Mouse (Mus musculus) testis, adult 2 months (tissue): Measurements from ENCODE around the gene Rad51b.

Experiments used
- CTCF ChIP-seq: fragments of 200-500 bp; IDR thresholded peaks from 2 replicates; pipeline ENCODE4 v1.5.1; 2012; ENCODE audit warnings: low read depth, mild to moderate bottlenecking, inconsistent platforms, low read length, moderate library complexity; ENCODE audit not compliant: control insufficient read depth, insufficient read depth, insufficient replicate concordance
- POLR2A ChIP-seq: fragments of 200-500 bp; IDR thresholded peaks from 2 replicates; pipeline ENCODE4 v1.6.1; 2012; ENCODE audit warnings: low read depth, mild to moderate bottlenecking, inconsistent platforms, low read length, moderate library complexity; ENCODE audit not compliant: control insufficient read depth

DNA sequence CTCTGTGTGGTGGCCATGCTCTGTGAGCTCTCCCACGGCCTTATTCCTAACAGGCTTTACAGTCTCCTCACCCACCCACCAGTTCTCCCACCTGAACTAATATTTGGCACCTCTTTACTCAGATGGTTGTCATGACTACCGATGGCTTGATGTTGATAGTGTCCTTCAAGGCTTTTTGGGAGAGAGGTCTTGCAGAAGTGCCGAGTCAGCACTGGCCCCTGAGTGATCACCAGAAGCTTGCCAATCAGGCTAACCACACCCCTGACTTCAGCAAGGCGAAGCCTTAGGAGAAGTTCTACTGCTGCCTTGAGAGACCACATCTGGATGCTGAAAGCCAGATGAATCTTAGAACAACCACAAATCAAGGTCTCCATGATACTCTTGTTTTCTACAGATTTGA lies 209.3 kb downstream of the Rad51b start:
- TF ChIP-seq CTCF (no peak), POLR2A (no peak)
